ENCODE assay signal across 8 mouse cellular contexts in the genomic region with DNA sequence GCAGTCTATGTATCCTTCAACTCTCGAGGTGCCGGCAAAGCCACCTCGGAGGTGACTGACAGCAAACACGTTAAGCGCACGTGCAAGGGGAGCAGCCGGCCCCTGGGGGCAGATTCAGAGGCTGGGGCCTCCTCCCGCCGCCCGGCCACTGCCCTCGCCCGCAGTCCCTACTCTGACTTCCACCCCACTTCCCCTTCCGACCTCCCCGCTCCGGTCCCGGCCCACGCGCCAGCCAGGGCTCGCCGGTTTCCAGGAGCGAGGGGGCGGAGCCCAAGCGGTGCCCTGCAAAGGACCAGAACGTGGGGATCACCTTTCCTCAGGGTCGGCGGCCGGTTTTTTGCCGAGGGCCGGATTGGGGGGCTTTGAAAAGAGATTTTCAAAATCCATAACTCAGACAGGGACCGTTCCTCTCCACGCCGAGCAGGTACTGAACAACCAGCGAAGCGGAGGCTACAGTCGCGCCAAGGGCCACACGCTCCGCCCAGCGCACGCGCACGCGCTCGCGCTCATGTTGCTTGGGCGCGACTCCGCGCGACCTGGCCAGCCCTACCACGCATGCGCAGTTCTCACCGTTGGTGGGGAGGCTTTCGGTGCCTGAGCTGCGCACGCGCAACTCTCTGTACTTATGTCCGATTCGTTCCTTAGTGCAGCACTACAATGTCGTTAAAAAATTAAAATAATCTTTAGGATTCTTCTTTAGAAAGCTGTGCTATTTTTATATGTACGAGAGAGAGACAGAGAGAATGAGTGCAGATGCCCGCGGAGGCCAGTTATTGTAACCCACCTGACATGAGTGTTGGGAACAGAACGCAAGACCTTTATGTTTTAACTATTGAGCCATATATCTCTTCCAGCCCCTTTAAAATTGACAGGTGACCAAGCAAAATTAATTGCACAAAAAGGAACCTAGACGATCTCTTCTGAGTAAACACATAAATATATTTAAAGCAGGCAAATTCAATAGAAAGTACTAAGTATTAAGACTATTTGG. TPM values are rescaled to one million over a fixed set of nuclear protein-coding genes. Genes with fewer than 3 reads are reported as not detected.
DNase-seq lines count a peak whose midpoint lies in the region; ATAC-seq and TF ChIP-seq lines count a peak whose summit lies in the region.

A gene (minus strand): TSS at position 540 of the 991 bp plus-strand sequence.

- in situ Hi-C loops in ES-E14 (cut with MboI; ENCODE audit: low sequenced_read_pairs in 2 of 2, unreplicated experiment in 2 of 2), result no loop called here

- no peaks in the 10 kb centered on the region for H3K27me3 ChIP-seq in forebrain, embryonic 16.5 days (replicated peaks; ENCODE audit: control insufficient read depth, insufficient read depth, low read length)
- no peaks in the 10 kb centered on the region for H3K27me3 ChIP-seq in lung, embryonic 14.5 days (ENCODE audit: insufficient read depth, low read length)
- no peaks in the 10 kb centered on the region for H3K27me3 ChIP-seq in thymus, adult 2 months (ENCODE audit: control insufficient read depth, insufficient read depth, low read length)

- WGBS in forebrain, embryonic 16.5 days, result 2% methylated on average over 65 of the region's 65 CpGs
- WGBS in lung, embryonic 14.5 days, result 1% methylated on average over 65 of the region's 65 CpGs
- WGBS in olfactory bulb, adult 2 months, result 1% methylated on average over 65 of the region's 65 CpGs
- 1% methylated on average over 65 of the region's 65 CpGs for WGBS in thymus, adult 2 months

- peak within 1 kb of the TSS; percentile 85 for H3K9ac ChIP-seq in ES-E14 (ENCODE audit: insufficient read depth, low read depth, low read length, poor library complexity, severe bottlenecking)
- peak within 1 kb of the TSS; percentile 80 for H3K9ac ChIP-seq in forebrain, embryonic 16.5 days (replicated peaks; ENCODE audit: low read depth, low read length)
- H3K9ac ChIP-seq in lung, embryonic 14.5 days, result peak within 1 kb of the TSS; percentile 73

- TF ChIP-seq CTCF in layer of hippocampus, adult 2 months (conservative IDR thresholded peaks at IDR 0.05), result no peak
- no peak for TF ChIP-seq CTCF in lung, embryonic 14.5 days (IDR thresholded peaks at IDR 0.05; ENCODE audit: low read depth)
- no peak for TF ChIP-seq CTCF in olfactory bulb, adult 2 months (IDR thresholded peaks at IDR 0.05; ENCODE audit: insufficient read depth, low read depth, low read length)
- TF ChIP-seq CTCF in thymus, adult 2 months (IDR thresholded peaks at IDR 0.05; ENCODE audit: borderline replicate concordance, control insufficient read depth, extremely low read depth, insufficient read depth, low read length, poor library complexity), result no peak

- peak; percentile 91 for DNase-seq in ES-E14 (ENCODE audit: low read depth, low spot score)
- DNase-seq in cerebellum, adult 11-12 months, result peak; percentile 97
- DNase-seq in heart, postnatal 36 days, result peak; percentile 97 to 98
- DNase-seq in layer of hippocampus, adult 2 months (ENCODE audit: low spot score in 2 of 2), result peak; percentile 96 to 97
- peak; percentile 100 for DNase-seq in lung, embryonic 14.5 days
- DNase-seq in thymus, adult 2 months, result peak; percentile 97

- peak within 1 kb of the TSS; percentile 76 to 81 for H3K4me3 ChIP-seq in ES-E14 (ENCODE audit: insufficient read depth in 1 of 2, low read depth in 1 of 2, low read length in 2 of 2, poor library complexity in 1 of 2, severe bottlenecking in 1 of 2)
- H3K4me3 ChIP-seq in forebrain, embryonic 16.5 days (replicated peaks; ENCODE audit: low read length), result peak within 1 kb of the TSS; percentile 84
- peak within 1 kb of the TSS; percentile 86 for H3K4me3 ChIP-seq in layer of hippocampus, adult 2 months
- H3K4me3 ChIP-seq in lung, embryonic 14.5 days (ENCODE audit: low read depth, low read length), result peak within 1 kb of the TSS; percentile 73
- peak within 1 kb of the TSS; percentile 89 for H3K4me3 ChIP-seq in olfactory bulb, adult 2 months (ENCODE audit: insufficient read depth, low read depth, low read length)
- peak within 1 kb of the TSS; percentile 72 for H3K4me3 ChIP-seq in thymus, adult 2 months (ENCODE audit: control insufficient read depth, insufficient read depth, low read length)

- H3K36me3 ChIP-seq in ES-E14 (ENCODE audit: control insufficient read depth, insufficient read depth, low read length, poor library complexity, severe bottlenecking), result 0 out of 2 replicates have a peak, but pooled peaks cover 3% of the 10 kb centered on the region
- H3K36me3 ChIP-seq in forebrain, embryonic 16.5 days (ENCODE audit: control insufficient read depth, insufficient read depth), result no peaks in the 10 kb centered on the region
- no peaks in the 10 kb centered on the region for H3K36me3 ChIP-seq in lung, embryonic 14.5 days (ENCODE audit: insufficient read depth)
- H3K36me3 ChIP-seq in thymus, adult 2 months (ENCODE audit: control insufficient read depth, insufficient read depth, low read length), result no peaks in the 10 kb centered on the region

- peak; percentile 97 for TF ChIP-seq POLR2A in olfactory bulb, adult 2 months (IDR thresholded peaks at IDR 0.05; ENCODE audit: insufficient read depth, low read depth, low read length)
- TF ChIP-seq POLR2A in thymus, adult 2 months (IDR thresholded peaks at IDR 0.05; ENCODE audit: control insufficient read depth, extremely low read depth, insufficient read depth, low read length, poor library complexity), result peak; percentile 81

- H3K27ac ChIP-seq in ES-E14 (ENCODE audit: insufficient read depth, low read depth, low read length, poor library complexity, severe bottlenecking), result peak within 1 kb of the TSS; percentile 43; the same call in 1 of the 2 replicates
- H3K27ac ChIP-seq in forebrain, embryonic 16.5 days (ENCODE audit: low read length), result peak within 1 kb of the TSS; percentile 74
- peak within 1 kb of the TSS; percentile 94 for H3K27ac ChIP-seq in layer of hippocampus, adult 2 months
- H3K27ac ChIP-seq in lung, embryonic 14.5 days (ENCODE audit: low read depth), result peak within 1 kb of the TSS; percentile 83
- peak within 1 kb of the TSS; percentile 46; the same call in 1 of the 2 replicates for H3K27ac ChIP-seq in olfactory bulb, adult 2 months (ENCODE audit: insufficient read depth, low read depth, low read length)
- peak within 1 kb of the TSS; percentile 29; the same call in 1 of the 2 replicates for H3K27ac ChIP-seq in thymus, adult 2 months (ENCODE audit: control insufficient read depth, insufficient read depth, low read length)

- peak within 1 kb of the TSS; percentile 76 for H3K4me2 ChIP-seq in forebrain, embryonic 16.5 days (ENCODE audit: low read length)
- H3K4me2 ChIP-seq in lung, embryonic 14.5 days, result peak within 1 kb of the TSS; percentile 77

- no peaks in the 10 kb centered on the region for H3K4me1 ChIP-seq in ES-E14 (ENCODE audit: control insufficient read depth in 2 of 2, insufficient read depth in 2 of 2, low read length in 2 of 2, poor library complexity in 1 of 2)
- H3K4me1 ChIP-seq in forebrain, embryonic 16.5 days (replicated peaks; ENCODE audit: control insufficient read depth, insufficient read depth, low read length), result peaks cover 4% of the 10 kb centered on the region
- H3K4me1 ChIP-seq in lung, embryonic 14.5 days (ENCODE audit: insufficient read depth), result no peaks in the 10 kb centered on the region
- H3K4me1 ChIP-seq in olfactory bulb, adult 2 months (ENCODE audit: control insufficient read depth, insufficient read depth, low read length), result no peaks in the 10 kb centered on the region
- H3K4me1 ChIP-seq in thymus, adult 2 months (replicated peaks; ENCODE audit: control insufficient read depth, insufficient read depth, low read length), result no peaks in the 10 kb centered on the region

- intact Hi-C loops in heart, postnatal 36 days (cut with DNase I), result loop anchor here (2.0 to 5.0 kb wide), 2 partner anchors 23 to 247 kb away; a partner anchor contains a TSS

- H3K9me3 ChIP-seq in ES-E14 (ENCODE audit: control insufficient read depth, insufficient read depth, low read depth, low read length), result no peaks in the 10 kb centered on the region
- no peaks in the 10 kb centered on the region for H3K9me3 ChIP-seq in forebrain, embryonic 16.5 days (ENCODE audit: control insufficient read depth, low read length)
- H3K9me3 ChIP-seq in lung, embryonic 14.5 days (ENCODE audit: low read depth, low read length), result no peaks in the 10 kb centered on the region

- ATAC-seq in forebrain, embryonic 16.5 days, result peak; percentile 94
- ATAC-seq in lung, embryonic 14.5 days (ENCODE audit: insufficient read depth), result peak; percentile 95

TF ChIP-seq in ES-E14, 5 proteins besides CTCF, POLR2A, EP300 and RAD21:
- TF ChIP-seq MAFK (IDR thresholded peaks at IDR 0.05; ENCODE audit: insufficient read depth, low read depth, low read length), result no peak
- peak; percentile 67; the same call in 1 of the 2 replicates for TF ChIP-seq HCFC1 (IDR thresholded peaks at IDR 0.05; ENCODE audit: borderline replicate concordance, insufficient read depth, low read length)

RNA-seq across cellular contexts. Expression of the gene that starts here (rescaled TPM):
- total RNA-seq in ES-E14 (2012; rRNA removed), result 19.5 and 20.9 TPM in 2 replicates
- 9.6 and 13.0 TPM in 2 replicates for polyA plus RNA-seq in forebrain, embryonic 16.5 days (2015; fragmentation: Nextera tagmentation; extraction: Ambion mirVana)
- total RNA-seq in heart, postnatal 36 days (2021), result 1 to 10 TPM; 5.1 to 5.6 TPM
- total RNA-seq in layer of hippocampus, adult 2 months (2021), result 1 to 10 TPM; 4.7 to 5.4 TPM
- polyA plus RNA-seq in lung, embryonic 14.5 days (2014; fragmentation: Nextera tagmentation; extraction: Ambion mirVana), result 7.9 and 8.2 TPM in 2 replicates
- polyA plus RNA-seq in olfactory bulb, adult 2 months (2012; ENCODE audit: insufficient read depth, insufficient read length, low replicate concordance, missing spikeins), result not detected in 2 replicates
- polyA plus RNA-seq in thymus, adult 2 months (2012; rRNA removed), result 1.6 and 1.7 TPM in 2 replicates

Comparison
In these comparisons a context has a peak if more than half of its experiments do, and no peak if none do; other contexts are left out.
1. Peak in every context shown above with its lines: DNase-seq, ATAC-seq, H3K4me3 ChIP-seq and H3K27ac ChIP-seq.
2. H3K27ac ChIP-seq: peak in every context shown above with its lines; median percentile 94 in layer of hippocampus, adult 2 months; 83 in lung, embryonic 14.5 days; 74 in forebrain, embryonic 16.5 days; 46 in olfactory bulb, adult 2 months; 43 in ES-E14; 29 in thymus, adult 2 months.